Mouse (Mus musculus) left cerebral cortex, adult 2 months (tissue): Measurements from ENCODE around the gene Mylip. TPM values are rescaled to one million over a fixed set of nuclear protein-coding genes. Genes with fewer than 3 reads are reported as not detected.
A peak's percentile ranks its signal among the peaks of the same experiment; 100 is the strongest.

Source experiments
- DNase-seq, 2 experiments: peaks; one replicate each; pipeline ENCODE4 v3.0.0; 2021 to 2022; ENCODE audit warnings: low spot score in 2 of 2, mixed read lengths in 1 of 2; ENCODE audit errors: extremely low spot score in 1 of 2
- H3K27ac ChIP-seq: fragments of 200-600 bp; 2 replicates; pipeline ENCODE4 v1.8.1; 2022
- H3K4me3 ChIP-seq: fragments of 200-600 bp; 2 replicates; pipeline ENCODE4 v1.8.1; 2022
- CTCF ChIP-seq: fragments of 200-600 bp; IDR thresholded peaks from 2 replicates; pipeline ENCODE4 v1.8.1; 2022; ENCODE audit warnings: antibody characterized with exemption, mild to moderate bottlenecking, moderate library complexity
- intact Hi-C: fragments of 180-260 bp; cut with DNase I; formaldehyde crosslinking; loops from one replicate; pipeline ENCODE4 v1.15.1; 2025
- total RNA-seq, 2 experiments: library from RNA; stranded (reverse); gene quantifications; 2 replicates each; pipeline ENCODE4 v1.2.3; 2021

The Mylip gene
- total RNA-seq, 2 experiments from 2014 or later: 16.2 to 16.6 TPM

DNA sequence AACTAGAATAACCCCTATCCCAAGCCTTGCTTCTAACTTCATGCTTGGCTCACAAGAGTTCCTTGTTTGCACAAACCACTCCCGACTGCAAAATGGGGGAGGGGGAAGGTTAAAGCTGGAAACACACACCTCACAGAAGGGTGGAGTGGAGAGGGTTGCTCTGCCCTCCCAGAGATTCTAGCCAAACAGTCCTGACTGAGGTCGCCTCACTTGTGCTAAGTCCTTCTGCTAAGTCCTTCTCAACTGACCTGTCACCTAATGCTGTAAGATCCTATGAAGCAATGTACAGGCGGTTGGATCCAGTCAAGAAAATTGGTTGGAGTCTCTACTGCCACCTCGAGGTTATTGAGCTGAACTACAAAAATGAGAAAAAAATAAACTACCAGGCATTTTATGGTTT lies 52.9 kb downstream of the Mylip start:
- no peak overlapping the region for H3K4me3 ChIP-seq
- DNase-seq: no peak
- intact Hi-C loops: loop anchor here (2.0 kb wide), 2 partner anchors 54 to 412 kb away; partner anchors contain the start of gene Mylip
- peak; percentile 76 for TF ChIP-seq CTCF
- H3K27ac ChIP-seq: no peak overlapping the region

DNA sequence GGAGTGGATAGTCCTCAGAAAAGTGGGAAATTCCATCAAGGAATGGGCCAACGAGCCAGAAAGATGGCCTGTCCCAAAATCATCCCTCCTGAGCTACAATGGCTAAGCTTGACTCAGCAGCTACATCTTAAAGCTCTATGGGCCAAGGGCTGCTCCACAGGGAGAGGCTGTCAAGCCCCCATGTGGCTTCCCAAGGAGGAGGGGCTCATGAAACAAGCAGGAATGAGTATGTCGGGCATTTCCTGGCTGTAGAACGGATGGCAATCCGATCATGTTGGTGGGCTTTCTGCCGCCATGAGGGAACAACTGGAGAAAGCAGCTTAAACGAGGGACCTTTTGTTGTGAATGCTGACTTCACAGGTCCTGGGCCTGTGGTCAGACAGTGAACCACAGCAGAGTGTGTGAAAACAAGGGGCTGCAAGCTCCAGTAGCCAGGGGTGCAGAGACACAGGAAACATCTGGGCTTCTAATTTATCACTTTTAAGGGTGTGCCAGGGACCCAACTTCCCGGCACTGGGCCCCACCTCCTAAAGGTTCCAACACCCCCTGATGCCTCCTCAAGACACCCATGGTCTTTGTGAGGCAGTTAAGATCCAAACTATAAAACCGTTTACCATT lies 53.5 kb downstream of the Mylip start:
- no peak overlapping the region for H3K27ac ChIP-seq
- no peak for DNase-seq
- TF ChIP-seq CTCF: no peak
- intact Hi-C loops: loop anchor here (2.0 kb wide), 2 partner anchors 54 to 412 kb away; partner anchors contain the start of gene Mylip
- no peak overlapping the region for H3K4me3 ChIP-seq

DNA sequence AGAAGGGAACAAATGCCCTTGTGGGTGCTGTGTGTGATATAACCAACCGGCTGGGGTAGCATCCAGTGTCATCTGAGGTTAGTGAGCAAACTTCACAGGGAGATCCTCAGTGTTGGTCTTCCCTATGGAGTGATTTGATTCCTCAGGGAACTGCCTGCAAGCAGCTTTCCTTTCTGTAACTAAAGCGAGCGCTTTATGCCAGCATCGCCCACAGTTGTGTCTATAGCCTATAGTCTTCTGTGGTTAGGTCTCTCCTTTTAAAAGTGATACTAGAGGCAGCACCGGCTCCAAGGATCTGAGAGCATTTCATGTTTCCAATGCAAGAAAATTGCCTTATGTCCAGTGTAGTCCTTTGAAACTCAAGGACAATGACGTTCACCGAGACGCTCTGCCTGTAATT lies 54.7 kb downstream of the Mylip start:
- Histone ChIP-seq H3K27ac (no peak overlapping the region), H3K4me3 (no peak overlapping the region)
- intact Hi-C loops: no loop called here
- TF ChIP-seq CTCF: no peak
- DNase-seq: no peak

DNA sequence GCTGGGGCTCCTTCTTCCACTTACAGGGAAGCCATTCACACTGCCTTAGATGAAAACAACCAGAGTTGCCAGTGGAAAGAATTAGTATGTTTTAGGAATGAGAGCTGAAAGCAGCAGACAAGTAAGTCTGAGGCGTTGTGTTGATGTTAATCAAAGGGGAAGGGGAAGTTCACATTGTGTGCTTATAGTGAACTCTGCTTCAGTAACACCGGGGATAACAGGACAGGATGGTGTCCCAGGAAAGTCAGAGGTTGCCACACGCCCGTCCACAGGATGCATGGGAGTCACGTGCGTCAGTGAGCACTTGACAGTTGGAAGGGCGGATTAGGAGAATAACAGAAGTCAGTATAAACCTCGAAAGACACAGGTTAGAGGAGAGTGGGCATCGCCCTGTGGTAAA lies 55.1 kb downstream of the Mylip start:
- intact Hi-C loops: no loop called here
- Histone ChIP-seq H3K27ac (no peak overlapping the region), H3K4me3 (no peak overlapping the region)
- no peak for DNase-seq
- no peak for TF ChIP-seq CTCF

DNA sequence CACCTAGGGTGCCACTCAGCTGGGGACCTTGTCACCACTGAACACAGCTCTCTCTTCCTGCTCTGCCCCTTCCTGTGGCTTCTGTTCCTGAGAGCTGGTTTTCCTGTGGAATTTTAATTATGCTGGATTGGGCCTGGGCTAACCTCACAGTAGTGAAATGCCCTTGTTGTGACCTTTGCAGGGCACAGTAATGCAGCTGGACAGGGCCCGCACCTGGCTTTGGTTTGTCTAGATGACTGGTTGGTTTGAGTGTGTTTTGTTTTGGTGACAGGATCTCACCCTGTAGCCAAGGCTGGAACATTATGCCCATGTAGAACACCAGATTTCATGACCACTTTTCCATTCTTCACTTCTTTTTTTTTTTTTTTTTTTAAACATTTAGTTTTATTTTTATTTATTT lies 57.1 kb downstream of the Mylip start:
- no peak for DNase-seq
- H3K4me3 ChIP-seq: no peak overlapping the region
- no peak overlapping the region for H3K27ac ChIP-seq
- intact Hi-C loops: no loop called here
- TF ChIP-seq CTCF: no peak

DNA sequence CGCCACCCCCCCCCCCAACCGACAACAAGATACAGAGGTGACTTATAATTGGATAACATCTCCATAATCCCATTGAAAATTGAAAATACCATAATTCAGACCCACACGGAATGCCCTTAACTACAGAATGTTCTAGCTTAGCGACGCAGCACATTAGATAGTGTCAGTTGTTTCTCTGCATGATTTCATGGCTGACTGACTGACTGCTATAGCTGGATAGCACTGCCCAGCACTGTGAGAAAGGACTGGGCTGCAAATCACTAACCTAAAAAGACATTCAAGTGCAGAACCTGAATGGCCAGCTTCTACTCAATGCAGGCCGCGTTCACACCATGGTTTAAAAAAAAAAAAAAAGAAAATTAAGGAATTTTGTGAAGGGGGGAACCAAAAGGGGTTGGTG lies 62.9 kb downstream of the Mylip start:
- no peak overlapping the region for H3K27ac ChIP-seq
- intact Hi-C loops: no loop called here
- no peak for DNase-seq
- TF ChIP-seq CTCF: no peak
- no peak overlapping the region for H3K4me3 ChIP-seq

DNA sequence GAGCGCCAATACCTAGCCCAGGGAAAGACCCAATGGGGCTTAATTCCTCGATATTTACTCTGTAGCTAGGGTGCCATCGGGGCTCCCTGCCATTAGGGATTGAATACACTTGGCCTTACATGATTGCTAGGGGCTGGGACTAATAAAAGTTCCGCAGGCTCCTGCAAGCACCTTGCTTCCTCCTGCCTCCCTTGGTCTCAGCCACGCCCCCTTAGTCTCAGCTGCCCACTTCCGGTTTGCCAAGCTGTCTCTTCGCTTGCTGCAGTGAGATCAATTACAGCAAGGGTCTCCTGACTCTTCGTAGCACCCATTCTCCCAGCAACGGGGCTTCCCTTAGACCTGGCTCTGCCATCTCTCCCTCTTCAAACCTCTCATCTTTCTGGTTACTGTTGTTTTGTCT lies 63.5 kb downstream of the Mylip start:
- no peak for DNase-seq
- TF ChIP-seq CTCF: no peak
- no peak overlapping the region for H3K4me3 ChIP-seq
- intact Hi-C loops: no loop called here
- no peak overlapping the region for H3K27ac ChIP-seq

DNA sequence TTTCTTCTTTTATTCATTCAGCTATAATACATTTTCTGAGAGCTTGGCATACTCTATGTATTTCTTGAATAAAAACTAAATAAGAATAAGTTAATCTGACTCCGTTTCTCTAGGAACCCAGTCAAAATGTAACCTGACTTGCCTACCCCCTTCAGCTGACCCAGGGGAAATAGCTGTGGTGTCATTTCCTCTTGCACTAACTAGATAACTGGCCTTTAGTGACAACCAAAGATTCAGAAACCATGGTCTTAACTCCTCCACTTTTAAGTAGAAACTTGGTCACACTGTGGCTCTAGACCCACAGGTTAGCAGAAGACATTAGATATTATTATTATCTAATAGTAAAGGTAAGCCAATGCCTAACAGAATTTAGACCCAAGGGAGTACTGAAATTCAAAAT lies 64.5 kb downstream of the Mylip start:
- intact Hi-C loops: no loop called here

DNA sequence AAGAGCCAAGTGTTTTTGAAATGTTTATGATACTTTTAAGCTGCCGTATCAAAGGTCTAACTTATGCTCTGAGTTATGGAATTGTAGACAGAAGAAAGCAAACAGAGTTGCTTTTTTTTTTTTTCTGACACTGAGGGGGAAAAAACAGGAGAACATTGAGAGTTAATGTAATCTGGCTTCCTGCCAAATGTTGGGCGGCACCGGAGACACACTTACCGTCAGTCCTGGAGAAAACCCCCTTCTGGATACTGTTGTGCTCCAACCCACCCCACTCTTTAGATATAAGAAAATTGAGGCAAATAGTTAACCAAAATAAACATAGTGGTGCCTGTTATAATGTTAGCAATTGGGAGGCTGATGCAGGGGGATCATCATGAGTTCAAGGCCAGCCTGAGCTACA lies 65.1 kb downstream of the Mylip start:
- H3K27ac ChIP-seq: no peak overlapping the region
- H3K4me3 ChIP-seq: no peak overlapping the region
- intact Hi-C loops: no loop called here
- no peak for TF ChIP-seq CTCF
- DNase-seq: no peak

More for the DNA sequence above, 64.5 kb downstream of the Mylip start:
- no peak overlapping the region for H3K4me3 ChIP-seq
- H3K27ac ChIP-seq: no peak overlapping the region
- DNase-seq: no peak
- TF ChIP-seq CTCF: no peak

DNA sequence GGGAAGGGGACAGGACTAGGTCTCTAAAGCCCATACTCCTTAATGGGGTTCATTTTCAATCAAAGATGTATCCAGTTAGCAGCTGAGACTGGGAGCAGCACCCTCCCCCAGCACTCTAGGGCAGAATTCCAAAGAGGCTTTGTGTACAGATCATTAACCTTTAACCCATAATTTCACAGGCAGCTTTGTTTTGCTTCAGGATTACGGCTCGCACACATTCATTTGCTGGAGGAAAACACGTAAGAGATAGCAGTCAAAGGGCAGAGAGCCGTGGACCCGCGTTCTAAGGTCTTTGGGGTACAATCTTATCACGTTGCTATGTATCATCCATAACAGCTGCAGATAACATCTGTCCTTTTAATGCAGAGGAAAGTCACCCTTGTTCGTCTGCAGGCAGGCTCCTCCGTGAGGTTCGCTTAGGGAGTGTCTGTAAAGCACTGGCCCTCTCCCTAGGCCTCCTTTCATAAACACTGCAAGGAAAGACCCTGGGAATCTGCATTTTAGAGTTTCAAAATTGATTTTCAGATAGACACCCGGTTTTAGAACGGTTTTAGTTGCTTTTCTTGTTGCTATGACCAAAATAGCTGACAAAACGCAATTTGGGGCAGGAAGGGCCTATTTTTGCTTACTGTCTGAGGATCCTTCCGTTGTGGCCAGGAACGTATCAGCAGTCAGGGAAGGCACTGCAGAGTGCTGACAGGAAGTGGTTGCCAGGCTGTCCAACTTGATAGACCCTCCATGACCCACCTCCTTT lies 65.7 kb downstream of the Mylip start:
- intact Hi-C loops: no loop called here
- H3K4me3 ChIP-seq: no peak overlapping the region

DNA sequence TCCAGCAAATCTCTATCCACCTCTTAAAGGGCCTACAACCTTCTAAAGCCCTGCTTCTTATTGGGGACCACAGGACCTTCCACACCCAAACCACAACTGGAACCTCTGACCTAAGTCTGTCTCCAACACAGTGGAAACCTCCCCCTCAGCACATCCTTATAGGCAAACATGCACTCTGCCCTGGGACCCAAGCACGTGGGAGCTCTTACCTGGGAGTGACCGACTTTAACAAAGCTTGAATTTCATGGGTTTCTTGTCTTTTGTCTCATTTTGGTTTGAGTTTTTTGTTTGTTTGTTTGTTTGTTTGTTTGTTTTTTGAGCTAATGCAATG lies 66.3 kb downstream of the Mylip start:
- Histone ChIP-seq H3K27ac (peak overlapping the region; percentile 44; the same call in 1 of the 2 replicates), H3K4me3 (no peak overlapping the region)
- DNase-seq: no peak
- no peak for TF ChIP-seq CTCF
- intact Hi-C loops: no loop called here

More for the DNA sequence above, 65.7 kb downstream of the Mylip start:
- DNase-seq: no peak
- no peak for TF ChIP-seq CTCF
- H3K27ac ChIP-seq: peak overlapping the region; percentile 44; the same call in 1 of the 2 replicates

DNA sequence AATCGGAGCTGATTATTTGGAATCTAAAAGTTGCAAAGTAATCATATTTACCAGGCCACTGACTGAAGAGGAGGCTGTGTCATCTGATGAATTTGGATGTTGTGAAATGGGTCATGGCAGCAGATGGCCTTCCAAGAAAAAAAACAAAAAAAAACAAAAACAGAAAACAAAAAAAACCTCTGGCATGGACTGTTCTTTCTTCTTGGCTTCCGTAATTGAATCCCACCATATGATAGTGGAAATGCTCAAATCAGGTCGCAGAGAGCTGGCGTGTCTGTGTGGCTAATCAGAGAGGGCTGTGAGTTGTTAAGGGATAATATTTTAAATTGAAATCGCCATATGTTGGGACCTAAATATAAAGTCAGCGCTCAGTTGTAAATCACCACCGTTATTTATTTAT lies 67.9 kb downstream of the Mylip start:
- no peak for TF ChIP-seq CTCF
- intact Hi-C loops: no loop called here
- Histone ChIP-seq H3K27ac (no peak overlapping the region), H3K4me3 (no peak overlapping the region)
- no peak for DNase-seq

DNA sequence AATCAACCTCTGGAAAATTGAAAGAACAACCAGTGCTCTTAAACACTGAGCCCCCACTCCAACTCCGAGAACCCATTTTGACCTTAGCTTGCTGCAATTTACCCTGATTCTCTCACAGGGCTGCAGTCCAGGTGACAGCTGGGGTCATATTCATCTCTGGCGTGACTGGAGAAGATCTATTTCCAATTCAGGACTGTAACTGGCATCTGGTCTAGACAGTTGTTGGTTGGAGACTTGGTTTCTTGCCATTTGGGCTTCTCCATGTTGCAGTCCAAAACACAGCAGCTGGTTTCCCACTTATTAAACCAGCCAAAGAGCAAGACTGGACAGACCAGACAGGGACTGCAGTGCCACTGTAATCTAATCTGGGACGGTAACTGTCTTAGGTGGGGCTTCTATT lies 70.6 kb downstream of the Mylip start:
- Histone ChIP-seq H3K4me3 (no peak overlapping the region), H3K27ac (no peak overlapping the region)
- intact Hi-C loops: no loop called here
- no peak for TF ChIP-seq CTCF
- DNase-seq: no peak
